Mouse (Mus musculus): ENCODE measurements at regions not wholly inside any gene's neighbourhood (a gene's known extent, or its start where the extent isn't known, plus 50 kb on each side); places are given as distances from the start of the nearest gene placed in this dataset.

GRCm38 (mm10) chr6:93150531-93150930 lies 207.2 kb upstream of the Adamts9 start:
- TF ChIP-seq CTCF (IDR thresholded peaks at IDR 0.05; ENCODE audit: control insufficient read depth, insufficient read depth, insufficient replicate concordance, low read depth, low read length) (no peak), POLR2A (IDR thresholded peaks at IDR 0.05; ENCODE audit: control insufficient read depth, low read depth, low read length) (no peak)

Measured in testis, adult 2 months (tissue).